Mouse (Mus musculus): Measurements from ENCODE around the gene Ifnab.

Ifnab gene

DNA sequence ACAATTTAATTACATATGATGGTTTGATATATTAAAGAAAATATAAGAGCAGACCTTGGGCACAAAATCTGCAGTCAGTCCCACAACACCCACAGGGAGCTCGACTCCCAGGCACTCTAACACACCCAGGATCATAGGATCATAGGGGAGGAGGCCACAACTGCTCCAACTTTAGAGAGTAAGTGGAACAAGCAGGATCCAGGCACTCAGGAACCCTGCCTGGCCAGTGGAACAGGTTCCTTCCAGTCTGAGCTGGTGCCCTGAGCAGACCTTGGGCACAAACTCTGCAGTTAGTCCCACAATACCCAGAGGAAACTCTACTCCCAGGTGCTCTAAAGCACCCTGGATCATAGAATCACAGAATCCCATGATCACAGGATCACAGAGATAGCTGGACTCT lies 35.7 kb downstream of the Ifnab start:
- DNase-seq = no peak

DNA sequence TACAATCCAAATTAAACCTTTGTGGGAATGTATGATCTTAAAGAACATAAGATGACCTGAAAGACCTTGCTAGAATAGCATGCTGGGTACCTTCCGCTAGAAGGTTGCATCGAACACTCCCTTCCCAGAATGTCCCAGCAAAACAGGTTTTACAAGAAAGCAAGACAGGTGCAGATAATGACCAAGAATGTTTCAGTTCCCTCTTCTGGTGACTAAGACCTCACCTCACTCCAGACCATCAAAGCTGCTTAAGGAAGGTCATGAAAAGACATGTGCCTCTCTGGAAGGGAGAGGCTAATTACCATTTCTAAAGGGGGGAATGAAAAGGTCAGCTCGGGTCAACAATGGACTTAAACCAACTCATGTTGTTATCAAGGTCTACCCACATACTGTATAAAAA lies 37.5 kb downstream of the Ifnab start:
- no peak for DNase-seq

DNA sequence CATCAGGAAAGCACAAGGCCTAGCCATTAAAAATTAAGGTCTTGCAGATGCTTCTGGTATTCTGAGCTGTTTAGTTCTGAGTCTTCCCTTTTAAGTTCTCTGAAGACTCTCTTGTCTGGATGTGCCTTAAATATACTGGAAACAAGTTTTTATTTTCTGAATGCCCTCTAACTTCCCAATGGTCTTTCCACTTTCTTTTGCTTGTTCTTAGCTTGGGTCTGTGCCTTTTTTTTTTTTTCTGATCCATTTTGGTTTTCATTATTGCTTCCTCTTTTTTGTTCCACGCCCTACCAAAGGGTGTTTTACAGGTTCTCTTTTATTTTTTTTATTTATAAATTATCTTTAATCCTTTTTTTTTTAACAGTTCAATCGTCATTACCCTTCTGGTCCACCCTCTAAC lies 46.8 kb downstream of the Ifnab start, which contains the start of gene Ifna13:
Ifna13 (minus strand) TSS at position 101 of the 400 bp plus-strand sequence.
- DNase-seq = no peak

DNA sequence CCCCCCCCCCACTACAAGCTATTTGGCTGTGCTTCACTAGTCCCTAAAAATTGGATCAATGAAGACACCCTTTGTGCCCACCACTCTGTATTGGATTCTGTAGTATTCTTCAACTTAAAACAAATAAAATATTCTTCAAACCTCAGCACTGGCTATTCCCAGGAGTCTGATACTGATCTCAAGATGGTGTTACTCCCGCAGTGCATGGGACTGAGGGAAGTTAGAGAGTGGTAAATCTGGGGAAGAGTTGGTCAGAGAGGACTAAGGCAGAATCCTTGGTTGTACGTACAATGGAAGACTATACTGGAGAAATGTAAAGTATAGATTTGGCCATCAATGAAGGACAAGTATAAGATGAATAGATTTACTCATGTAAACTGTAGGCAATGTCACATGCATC lies 48.6 kb downstream of the Ifnab start:
- no peak for DNase-seq

- peak; percentile 98 for DNase-seq
These were observed 49.9 kb downstream of the Ifnab start for GRCm38 (mm10) chr4:88641077-88641831.

GRCm38 (mm10) chr4:88640704-88641076 lies 50.5 kb downstream of the Ifnab start:
- DNase-seq = no peak
